Mouse (Mus musculus) lung, postnatal 0 days (tissue): ENCODE measurements around the gene Fam32a. TPM values are rescaled to one million over a fixed set of nuclear protein-coding genes. Genes with fewer than 3 reads are reported as not detected.

Source experiments
- ATAC-seq: fragments of 200-750 bp; cut with Nextera tagmentation; 2 replicates; pipeline ENCODE4 v1.8.0; 2017; ENCODE audit warnings: moderate library complexity
- DNase-seq: peaks from one replicate; pipeline ENCODE4 v3.0.0-alpha.2; 2016; ENCODE audit warnings: low spot score
- H3K27ac ChIP-seq: fragments of 300-500 bp; sonication (generic); 2 replicates; pipeline ENCODE4 v1.5.1; 2014; ENCODE audit warnings: antibody characterized with exemption, mild to moderate bottlenecking, low read length, mixed read lengths
- H3K27me3 ChIP-seq: fragments of 300-500 bp; sonication (generic); replicated peaks from 2 replicates; pipeline ENCODE4 v1.6.1; 2014; ENCODE audit warnings: low read length, mixed read lengths; ENCODE audit not compliant: insufficient read depth
- H3K36me3 ChIP-seq: fragments of 300-500 bp; sonication (generic); 2 replicates; pipeline ENCODE4 v1.6.1; 2014; ENCODE audit warnings: low read length, mixed read lengths; ENCODE audit not compliant: insufficient read depth
- H3K4me1 ChIP-seq: fragments of 300-500 bp; sonication (generic); 2 replicates; pipeline ENCODE4 v1.6.1; 2014; ENCODE audit warnings: antibody characterized with exemption, low read depth, low read length, mixed read lengths; ENCODE audit not compliant: insufficient read depth
- H3K4me2 ChIP-seq: fragments of 300-500 bp; sonication (generic); replicated peaks from 2 replicates; pipeline ENCODE4 v1.6.1; 2014; ENCODE audit warnings: low read depth, mild to moderate bottlenecking, low read length, moderate library complexity, mixed read lengths
- H3K4me3 ChIP-seq: fragments of 300-500 bp; sonication (generic); 2 replicates; pipeline ENCODE4 v1.5.1; 2014; ENCODE audit warnings: low read depth, low read length
- H3K9ac ChIP-seq: fragments of 300-500 bp; sonication (generic); replicated peaks from 2 replicates; pipeline ENCODE4 v1.6.1; 2014; ENCODE audit warnings: low read depth, mild to moderate bottlenecking
- H3K9me3 ChIP-seq: fragments of 300-500 bp; sonication (generic); 2 replicates; pipeline ENCODE4 v1.6.1; 2016; ENCODE audit warnings: low read length, mixed read lengths
- CTCF ChIP-seq: IDR thresholded peaks from 2 replicates; pipeline ENCODE4 v1.5.1; 2016; ENCODE audit warnings: antibody characterized with exemption, mild to moderate bottlenecking
- EP300 ChIP-seq: IDR thresholded peaks from 2 replicates; pipeline ENCODE4 v1.6.1; 2016; ENCODE audit warnings: antibody characterized with exemption, mild to moderate bottlenecking, control low read depth
- WGBS: fragments of 180-500 bp; shearing (Covaris S2); extraction: QIAGEN DNeasy Blood & Tissue Kit; methylation state at CpG from one replicate; pipeline ENCODE4 v1.1.7; 2014; 5-methylcytosine and 5-hydroxymethylcytosine counted together
- polyA plus RNA-seq: library from polyadenylated mRNA; unstranded; fragments of >200 nt; fragmentation: Nextera tagmentation; extraction: Ambion mirVana; gene quantifications from 2 replicates; pipeline ENCODE4 v1.2.1, GENCODE M21; 2015

Gene Fam32a
- polyA plus RNA-seq, 1 experiment from 2014 or later: 63.7 TPM

GRCm38 (mm10) chr8:72212751-72213150, 6.8 kb upstream of the Fam32a start, which contains the start of gene Cib3:
Gene Cib3, minus strand, starts transcription at chr8:72212837.
- no peaks in the 10 kb centered on the region for H3K9me3 ChIP-seq
- no peak within 1 kb of the TSS for H3K4me3 ChIP-seq
- TF ChIP-seq CTCF (no peak), EP300 (no peak)

GRCm38 (mm10) chr8:72213536-72213935, 6.0 kb upstream of the Fam32a start, which contains the start of gene Gm11034:
Gene Gm11034, minus strand, starts transcription at chr8:72213636.
- Histone ChIP-seq H3K4me3 (no peak within 1 kb of the TSS), H3K4me2 (no peak within 1 kb of the TSS), H3K27me3 (no peaks in the 10 kb centered on the region), H3K36me3 (no peaks in the 10 kb centered on the region), H3K9me3 (no peaks in the 10 kb centered on the region), H3K9ac (no peak within 1 kb of the TSS), H3K4me1 (no peaks in the 10 kb centered on the region), H3K27ac (no peak within 1 kb of the TSS)
- DNase-seq: no peak
- 72% methylated on average over 4 of the region's 4 CpGs for WGBS
- no peak for ATAC-seq
- TF ChIP-seq CTCF: no peak
- TF ChIP-seq EP300: no peak

More at GRCm38 (mm10) chr8:72212751-72213150, 6.8 kb upstream of the Fam32a start, which contains the start of gene Cib3:
- 47% methylated on average over 4 of the region's 4 CpGs for WGBS
- Histone ChIP-seq H3K9ac (no peak within 1 kb of the TSS), H3K36me3 (no peaks in the 10 kb centered on the region), H3K27me3 (no peaks in the 10 kb centered on the region), H3K27ac (no peak within 1 kb of the TSS), H3K4me1 (no peaks in the 10 kb centered on the region), H3K4me2 (no peak within 1 kb of the TSS)
- ATAC-seq (no peak), DNase-seq (no peak)

DNA sequence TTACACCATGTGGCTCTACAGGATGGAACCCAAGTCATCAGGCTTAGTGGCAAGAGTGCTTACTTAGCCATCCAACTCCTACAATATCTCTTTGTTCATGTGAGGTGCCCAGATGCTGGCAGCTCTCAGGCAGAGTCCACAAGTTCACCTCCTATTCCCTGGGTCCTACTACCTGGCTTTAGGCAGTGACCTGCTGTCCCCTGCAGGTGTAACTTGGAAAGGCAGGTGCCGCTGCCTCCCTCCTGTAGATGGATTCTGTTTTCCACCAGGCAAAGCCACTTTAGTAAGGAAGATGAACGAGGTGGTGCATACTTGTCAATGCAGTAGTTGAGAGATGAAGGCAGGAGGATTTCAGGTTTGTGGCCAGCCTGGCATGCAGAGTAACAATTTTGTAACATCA, 4.5 kb upstream of the Fam32a start:
- H3K4me3 ChIP-seq: no peak overlapping the region
- H3K4me1 ChIP-seq: peaks cover under 1% of the 10 kb centered on the region; the same call in 1 of the 2 replicates
- peak; percentile 78 for TF ChIP-seq CTCF
- TF ChIP-seq EP300: no peak
- no peak overlapping the region for H3K27ac ChIP-seq
- H3K9ac ChIP-seq: no peak overlapping the region
- H3K36me3 ChIP-seq: no peaks in the 10 kb centered on the region
- H3K4me2 ChIP-seq: no peak overlapping the region
- DNase-seq: peak; percentile 51
- H3K9me3 ChIP-seq: no peaks in the 10 kb centered on the region
- 32% methylated on average over 2 of the region's 2 CpGs for WGBS
- no peak for ATAC-seq
- no peaks in the 10 kb centered on the region for H3K27me3 ChIP-seq

GRCm38 (mm10) chr8:72215871-72216270, 3.7 kb upstream of the Fam32a start:
- WGBS: 33% methylated on average over 1 of the region's 1 CpGs
- Histone ChIP-seq H3K4me3 (no peak overlapping the region), H3K4me2 (no peak overlapping the region), H3K36me3 (no peaks in the 10 kb centered on the region), H3K27ac (no peak overlapping the region), H3K9me3 (no peaks in the 10 kb centered on the region), H3K9ac (no peak overlapping the region), H3K4me1 (peaks cover 5% of the 10 kb centered on the region; the same call in 1 of the 2 replicates), H3K27me3 (no peaks in the 10 kb centered on the region)
- ATAC-seq: no peak; the same call in 1 of the 2 replicates
- peak; percentile 67 for DNase-seq
- no peak for TF ChIP-seq CTCF
- TF ChIP-seq EP300: 0 out of 2 replicates have a peak, but pooled peaks have one; percentile 12

GRCm38 (mm10) chr8:72218781-72219540, 569 bp upstream of the Fam32a start:
- H3K36me3 ChIP-seq: peaks cover 6% of the 10 kb centered on the region; the same call in 1 of the 2 replicates
- DNase-seq (no peak), ATAC-seq (0 out of 2 replicates have a peak, but pooled peaks have one; percentile 2)
- no peak overlapping the region for H3K9ac ChIP-seq
- H3K9me3 ChIP-seq: no peaks in the 10 kb centered on the region
- H3K4me3 ChIP-seq: peak overlapping the region; percentile 75
- no peaks in the 10 kb centered on the region for H3K27me3 ChIP-seq
- H3K27ac ChIP-seq: peak overlapping the region; percentile 47; the same call in 1 of the 2 replicates
- peaks cover 5% of the 10 kb centered on the region; the same call in 1 of the 2 replicates for H3K4me1 ChIP-seq
- no peak for TF ChIP-seq EP300
- TF ChIP-seq CTCF: no peak
- 71% methylated on average over 9 of the region's 10 CpGs for WGBS
- H3K4me2 ChIP-seq: no peak overlapping the region; the same call in 1 of the 2 replicates

- Histone ChIP-seq H3K4me1 (peaks cover 5% of the 10 kb centered on the region; the same call in 1 of the 2 replicates), H3K36me3 (peaks cover 6% of the 10 kb centered on the region; the same call in 1 of the 2 replicates), H3K9me3 (no peaks in the 10 kb centered on the region), H3K27me3 (no peaks in the 10 kb centered on the region), H3K27ac (no peak overlapping the region), H3K4me2 (peak overlapping the region; percentile 75), H3K4me3 (peak overlapping the region; percentile 75; the same call in 1 of the 2 replicates), H3K9ac (no peak overlapping the region)
- DNase-seq (no peak), ATAC-seq (no peak)
- TF ChIP-seq EP300 (no peak), CTCF (peak; percentile 48)
- 81% methylated on average over 4 of the region's 4 CpGs for WGBS
These were observed 1.2 kb downstream of the Fam32a start for GRCm38 (mm10) chr8:72220758-72221157.
